Mouse (Mus musculus) limb, embryonic 12.5 days (tissue): ENCODE measurements around the gene Hist1h3c. TPM values are rescaled to one million over a fixed set of nuclear protein-coding genes. Genes with fewer than 3 reads are reported as not detected.
"Not testable (repeated sequence)": the region's sequence is repeated elsewhere in the genome, so short reads cannot be mapped to it uniquely, and the experiment has no call there.

ENCODE experiments used
- ATAC-seq: fragments of 200-750 bp; cut with Nextera tagmentation; 2 replicates; pipeline ENCODE4 v1.8.0; 2017; ENCODE audit warnings: low read depth, moderate TSS enrichment; ENCODE audit not compliant: insufficient number of reproducible peaks, insufficient read depth, low FRiP score, low TSS enrichment
- H3K27ac ChIP-seq: fragments of 300-500 bp; sonication (generic); 2 replicates; pipeline ENCODE4 v1.5.1; 2016; ENCODE audit warnings: mild to moderate bottlenecking, moderate library complexity
- H3K27me3 ChIP-seq: fragments of 300-500 bp; sonication (generic); 2 replicates; pipeline ENCODE4 v1.6.1; 2016; ENCODE audit warnings: mild to moderate bottlenecking, moderate library complexity
- H3K36me3 ChIP-seq: fragments of 300-500 bp; sonication (generic); 2 replicates; pipeline ENCODE4 v1.6.1; 2016; ENCODE audit warnings: mild to moderate bottlenecking, moderate library complexity
- H3K4me1 ChIP-seq: fragments of 300-500 bp; sonication (generic); replicated peaks from 2 replicates; pipeline ENCODE4 v1.6.1; 2016
- H3K4me2 ChIP-seq: fragments of 300-500 bp; sonication (generic); 2 replicates; pipeline ENCODE4 v1.6.1; 2016; ENCODE audit warnings: mild to moderate bottlenecking, moderate library complexity
- H3K4me3 ChIP-seq: fragments of 300-500 bp; sonication (generic); replicated peaks from 2 replicates; pipeline ENCODE4 v1.5.1; 2016; ENCODE audit warnings: mild to moderate bottlenecking
- H3K9ac ChIP-seq: fragments of 300-500 bp; sonication (generic); replicated peaks from 2 replicates; pipeline ENCODE4 v1.6.1; 2016; ENCODE audit warnings: mild to moderate bottlenecking, moderate library complexity
- H3K9me3 ChIP-seq: fragments of 300-500 bp; sonication (generic); 2 replicates; pipeline ENCODE4 v1.6.1; 2016; ENCODE audit warnings: mild to moderate bottlenecking, moderate library complexity
- WGBS: fragments of 180-500 bp; shearing (Covaris S2); methylation state at CpG from one replicate; pipeline ENCODE4 v1.1.7; 2016; 5-methylcytosine and 5-hydroxymethylcytosine counted together
- polyA plus RNA-seq: library from polyadenylated mRNA; unstranded; fragments of >200 nt; fragmentation: Nextera tagmentation; extraction: Ambion mirVana; gene quantifications from 2 replicates; pipeline ENCODE4 v1.2.1, GENCODE M21; 2016

Hist1h3c gene
- 20.7 and 22.1 TPM in 2 replicates for polyA plus RNA-seq

DNA sequence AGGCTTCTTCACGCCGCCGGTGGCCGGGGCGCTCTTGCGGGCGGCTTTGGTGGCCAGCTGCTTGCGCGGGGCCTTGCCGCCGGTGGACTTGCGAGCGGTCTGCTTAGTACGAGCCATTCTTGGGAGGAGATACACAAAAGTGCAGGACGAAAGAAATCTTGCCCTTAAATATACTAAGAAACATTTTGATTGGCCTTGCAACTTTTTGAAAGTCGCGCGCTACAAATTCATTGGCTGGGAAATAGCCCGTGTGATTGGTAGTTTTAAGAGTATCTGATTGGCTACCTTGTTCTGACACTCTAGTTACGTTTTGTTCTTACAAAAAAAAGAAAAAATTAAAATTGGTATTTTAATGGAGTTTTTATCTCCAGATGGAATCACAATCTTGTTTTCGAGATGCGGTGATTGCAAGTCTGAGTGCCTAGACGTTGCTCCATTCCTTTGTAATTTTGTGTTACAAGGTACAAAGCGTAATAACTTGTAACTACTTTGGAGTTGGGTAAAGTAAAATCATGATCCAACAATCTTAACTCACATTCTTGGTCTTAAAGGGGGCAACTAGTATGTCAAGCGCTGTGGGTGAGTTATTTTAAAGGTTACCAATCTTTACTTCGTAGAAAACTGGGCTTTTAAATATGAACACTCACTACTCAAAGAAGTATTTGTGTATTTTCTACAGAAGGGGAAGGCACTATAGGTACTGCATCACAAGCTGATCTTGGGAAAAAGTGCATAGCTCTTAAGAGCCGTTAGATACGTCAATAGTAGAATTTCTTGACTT lies at the start of gene Hist1h3c:
TSS of gene Hist1h3c (minus strand) at position 222 of the 781 bp plus-strand sequence.
- under 1% methylated on average over 26 of the region's 28 CpGs for WGBS
- peak within 1 kb of the TSS; percentile 69 for H3K9ac ChIP-seq
- no peaks in the 10 kb centered on the region for H3K9me3 ChIP-seq

DNA sequence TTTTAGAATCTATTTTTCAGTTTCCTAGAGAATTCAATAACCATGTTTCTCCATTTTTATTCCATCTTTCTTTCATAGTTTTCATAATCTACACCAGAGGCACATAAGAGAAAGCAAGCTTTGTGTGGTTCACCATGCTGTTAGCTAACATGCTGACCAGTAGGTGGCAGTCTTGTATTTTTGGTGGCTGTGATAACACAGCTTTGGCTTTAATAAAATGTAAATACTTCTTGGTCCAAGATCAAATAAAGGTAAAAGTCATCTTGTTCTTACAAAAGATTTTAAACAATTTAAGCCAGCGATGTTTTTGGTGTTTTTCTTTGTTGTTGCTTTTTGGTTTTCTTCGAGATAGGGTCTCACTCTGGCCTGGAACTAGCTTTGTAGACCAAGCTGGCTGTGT lies 47.1 kb upstream of the Hist1h3c start:
- Histone ChIP-seq H3K4me3 (no peak overlapping the region), H3K27me3 (no peaks in the 10 kb centered on the region), H3K4me1 (peaks cover 1% of the 10 kb centered on the region; the same call in 1 of the 2 replicates), H3K27ac (no peak overlapping the region), H3K36me3 (no peaks in the 10 kb centered on the region), H3K4me2 (no peak overlapping the region), H3K9me3 (no peaks in the 10 kb centered on the region), H3K9ac (no peak overlapping the region)
- no peak for ATAC-seq
- whole genome bisulfite sequencing = 42% methylated on average over 2 of the region's 2 CpGs

More for the DNA sequence above, at the start of gene Hist1h3c:
- Histone ChIP-seq H3K27me3 (no peaks in the 10 kb centered on the region), H3K4me1 (peaks cover 29% of the 10 kb centered on the region), H3K36me3 (no peaks in the 10 kb centered on the region), H3K27ac (peak within 1 kb of the TSS; percentile 99), H3K4me3 (peak within 1 kb of the TSS; percentile 43), H3K4me2 (peak within 1 kb of the TSS; percentile 66)
- ATAC-seq = peak; percentile 76

DNA sequence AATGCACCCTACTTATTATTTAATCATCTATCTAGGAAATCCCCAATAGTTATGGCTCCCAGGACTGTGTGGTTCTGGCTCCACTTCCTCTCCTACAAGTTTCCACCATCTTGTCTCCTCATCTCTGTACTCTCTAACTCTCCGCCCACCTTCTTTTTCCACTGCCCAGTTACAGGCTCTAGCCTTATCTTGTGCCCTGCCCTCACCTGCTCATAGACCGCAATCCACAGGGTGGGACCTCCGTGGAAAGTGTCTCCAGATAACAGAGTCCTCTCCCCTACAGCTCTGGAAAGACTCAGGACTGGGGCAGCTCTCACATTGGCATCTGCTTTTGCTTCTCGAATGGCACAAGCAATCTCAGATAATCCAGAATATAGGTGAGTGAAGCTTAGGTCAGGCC lies 33.6 kb upstream of the Hist1h3c start:
- Histone ChIP-seq H3K27me3 (no peaks in the 10 kb centered on the region), H3K4me2 (no peak overlapping the region), H3K4me1 (no peaks in the 10 kb centered on the region), H3K36me3 (no peaks in the 10 kb centered on the region), H3K27ac (no peak overlapping the region), H3K9ac (no peak overlapping the region), H3K9me3 (no peaks in the 10 kb centered on the region), H3K4me3 (no peak overlapping the region)
- WGBS = 85% methylated on average over 4 of the region's 4 CpGs
- no peak for ATAC-seq

- Histone ChIP-seq H3K36me3 (no peaks in the 10 kb centered on the region), H3K27ac (no peak overlapping the region), H3K4me3 (no peak overlapping the region), H3K9me3 (no peaks in the 10 kb centered on the region), H3K4me1 (no peaks in the 10 kb centered on the region), H3K9ac (no peak overlapping the region), H3K27me3 (no peaks in the 10 kb centered on the region), H3K4me2 (no peak overlapping the region)
- WGBS = 93% methylated on average over 7 of the region's 7 CpGs
- ATAC-seq = no peak
These were observed 32.9 kb upstream of the Hist1h3c start for GRCm38 (mm10) chr13:23778339-23778738.

DNA sequence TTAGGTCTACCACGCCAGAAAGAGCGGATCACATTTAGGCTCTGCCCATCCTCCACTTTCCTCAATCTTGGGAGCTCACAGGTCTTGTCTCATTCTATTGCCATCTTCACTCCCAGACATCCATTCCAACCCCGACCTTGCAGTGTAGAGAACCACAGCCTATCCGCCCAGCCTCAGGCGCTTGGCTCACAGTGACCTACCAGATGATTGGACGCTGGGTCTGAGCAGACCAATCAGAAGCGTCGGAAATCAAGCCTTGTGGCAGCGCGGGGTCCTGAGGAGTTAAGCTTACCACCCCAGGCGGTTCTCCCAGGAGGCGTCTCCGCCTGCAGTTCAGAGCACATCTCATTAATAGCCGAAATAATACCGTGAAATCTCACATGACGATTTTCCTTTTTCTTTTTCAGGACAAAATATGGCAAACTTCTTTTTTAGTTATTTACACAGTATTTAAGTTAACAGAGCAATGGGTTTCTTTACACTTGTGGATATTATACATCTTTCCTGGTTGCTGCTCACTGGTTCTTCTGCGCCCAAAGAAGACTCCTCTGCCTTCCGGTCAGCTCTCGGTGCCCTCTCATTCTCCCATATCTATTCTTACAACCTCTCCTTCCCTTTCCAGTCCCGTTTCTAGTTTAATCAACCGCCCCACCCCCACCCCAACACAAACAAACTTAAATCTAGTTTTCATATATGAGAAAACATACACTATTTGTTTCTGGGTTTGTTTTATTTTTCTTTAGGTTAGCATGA lies 27.3 kb upstream of the Hist1h3c start:
- 26% methylated on average over 21 of the region's 21 CpGs for WGBS
- H3K9ac ChIP-seq = no peak overlapping the region
- no peak overlapping the region for H3K27ac ChIP-seq
- H3K9me3 ChIP-seq = no peaks in the 10 kb centered on the region
- ATAC-seq = peak; percentile 80
- peaks cover 3% of the 10 kb centered on the region for H3K4me1 ChIP-seq
- no peak overlapping the region for H3K4me3 ChIP-seq
- H3K27me3 ChIP-seq = no peaks in the 10 kb centered on the region
- H3K36me3 ChIP-seq = no peaks in the 10 kb centered on the region
- peak overlapping the region; percentile 38 for H3K4me2 ChIP-seq

DNA sequence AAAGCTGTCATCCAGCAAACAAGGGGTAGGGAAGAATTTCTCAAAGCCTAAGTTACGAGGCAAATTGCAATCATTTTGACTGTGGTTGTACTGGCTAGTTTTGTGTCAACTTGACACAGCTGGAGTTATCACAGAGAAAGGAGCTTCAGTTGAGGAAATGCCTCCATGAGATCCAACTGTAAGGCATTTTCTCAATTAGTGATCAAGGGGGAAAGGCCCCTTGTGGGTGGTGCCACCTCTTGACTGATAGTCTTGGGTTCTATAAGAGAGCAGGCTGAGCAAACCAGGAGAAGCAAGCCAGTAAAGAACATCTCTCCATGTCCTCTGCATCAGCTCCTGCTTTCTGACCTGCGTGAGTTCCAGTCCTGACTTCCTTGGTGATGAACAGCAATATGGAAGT lies 24.2 kb upstream of the Hist1h3c start, which contains the start of gene Trim38:
TSS of gene Trim38 (plus strand) at position 301 of the 400 bp plus-strand sequence.
- H3K27ac ChIP-seq, H3K36me3 ChIP-seq, H3K4me1 ChIP-seq, ATAC-seq, H3K4me3 ChIP-seq, H3K27me3 ChIP-seq, H3K4me2 ChIP-seq, H3K9me3 ChIP-seq, H3K9ac ChIP-seq: not testable (repeated sequence)
- 88% methylated on average over 2 of the region's 2 CpGs for WGBS

DNA sequence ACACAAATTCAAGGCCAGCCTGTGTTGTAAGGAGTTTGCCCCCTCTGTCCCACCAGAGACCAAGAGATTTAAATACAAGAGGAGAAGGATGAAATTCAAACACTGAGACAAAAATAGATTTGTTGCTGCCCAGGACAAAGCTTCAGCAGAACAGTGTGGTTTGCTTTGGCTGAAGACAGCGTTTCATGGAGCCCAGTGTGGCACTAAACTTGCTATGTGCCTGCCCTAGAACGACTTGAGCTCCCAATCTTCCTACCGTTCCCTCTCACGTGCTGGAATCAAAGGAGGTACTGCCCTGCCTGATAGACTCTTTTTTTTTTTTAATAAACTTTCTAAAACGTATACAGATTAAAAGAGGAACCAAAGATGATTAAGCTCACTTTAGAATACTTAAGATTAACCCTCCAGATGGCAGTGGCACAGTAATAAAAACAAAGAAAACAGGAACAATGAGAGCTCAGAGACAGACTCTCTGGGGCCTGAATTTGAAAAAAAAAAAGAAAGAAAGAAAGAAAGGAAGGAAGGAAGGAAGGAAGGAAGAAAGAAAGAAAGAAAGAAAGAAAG lies 23.5 kb upstream of the Hist1h3c start:
- Histone ChIP-seq H3K4me3 (no peak overlapping the region), H3K27me3 (no peaks in the 10 kb centered on the region), H3K36me3 (no peaks in the 10 kb centered on the region), H3K4me2 (no peak overlapping the region), H3K9me3 (no peaks in the 10 kb centered on the region), H3K4me1 (peaks cover 14% of the 10 kb centered on the region), H3K9ac (no peak overlapping the region), H3K27ac (no peak overlapping the region)
- no peak for ATAC-seq
- 56% methylated on average over 5 of the region's 5 CpGs for WGBS

DNA sequence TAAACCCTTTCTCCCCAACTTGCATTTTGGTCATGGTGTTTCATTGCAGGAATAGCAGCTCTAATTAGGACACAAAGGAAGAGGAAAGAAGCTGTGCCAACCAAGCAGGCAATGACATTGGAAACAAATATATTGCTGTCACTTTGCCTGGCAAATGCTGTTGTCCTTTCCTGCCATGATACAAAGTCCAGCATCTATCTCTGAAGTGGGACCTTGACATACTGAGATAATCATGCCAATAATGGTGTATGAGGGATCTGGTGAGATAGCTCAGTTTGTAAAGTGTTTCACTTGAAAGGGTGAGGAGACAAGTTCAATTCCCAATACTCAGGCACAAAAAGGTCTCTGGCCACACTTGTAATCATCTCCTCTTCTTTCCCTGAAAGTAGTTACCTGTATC lies 21.4 kb upstream of the Hist1h3c start:
- no peak overlapping the region for H3K4me2 ChIP-seq

GRCm38 (mm10) chr13:23765172-23765513 lies 19.7 kb upstream of the Hist1h3c start:
- H3K4me1 ChIP-seq = peaks cover 20% of the 10 kb centered on the region
- 65% methylated on average over 1 of the region's 1 CpGs for WGBS
- H3K4me3 ChIP-seq = peak overlapping the region; percentile 48; the same call in 1 of the 2 replicates
- H3K4me2 ChIP-seq = peak overlapping the region; percentile 85; the same call in 1 of the 2 replicates
- no peaks in the 10 kb centered on the region for H3K36me3 ChIP-seq
- H3K9me3 ChIP-seq = no peaks in the 10 kb centered on the region
- H3K27ac ChIP-seq = peak overlapping the region; percentile 97; the same call in 1 of the 2 replicates
- ATAC-seq = no peak
- H3K9ac ChIP-seq = no peak overlapping the region
- no peaks in the 10 kb centered on the region for H3K27me3 ChIP-seq

More for the DNA sequence above, 21.4 kb upstream of the Hist1h3c start:
- Histone ChIP-seq H3K9ac (no peak overlapping the region), H3K27ac (no peak overlapping the region), H3K27me3 (no peaks in the 10 kb centered on the region), H3K36me3 (no peaks in the 10 kb centered on the region), H3K4me1 (peaks cover 16% of the 10 kb centered on the region), H3K4me3 (no peak overlapping the region), H3K9me3 (no peaks in the 10 kb centered on the region)
- ATAC-seq = no peak

DNA sequence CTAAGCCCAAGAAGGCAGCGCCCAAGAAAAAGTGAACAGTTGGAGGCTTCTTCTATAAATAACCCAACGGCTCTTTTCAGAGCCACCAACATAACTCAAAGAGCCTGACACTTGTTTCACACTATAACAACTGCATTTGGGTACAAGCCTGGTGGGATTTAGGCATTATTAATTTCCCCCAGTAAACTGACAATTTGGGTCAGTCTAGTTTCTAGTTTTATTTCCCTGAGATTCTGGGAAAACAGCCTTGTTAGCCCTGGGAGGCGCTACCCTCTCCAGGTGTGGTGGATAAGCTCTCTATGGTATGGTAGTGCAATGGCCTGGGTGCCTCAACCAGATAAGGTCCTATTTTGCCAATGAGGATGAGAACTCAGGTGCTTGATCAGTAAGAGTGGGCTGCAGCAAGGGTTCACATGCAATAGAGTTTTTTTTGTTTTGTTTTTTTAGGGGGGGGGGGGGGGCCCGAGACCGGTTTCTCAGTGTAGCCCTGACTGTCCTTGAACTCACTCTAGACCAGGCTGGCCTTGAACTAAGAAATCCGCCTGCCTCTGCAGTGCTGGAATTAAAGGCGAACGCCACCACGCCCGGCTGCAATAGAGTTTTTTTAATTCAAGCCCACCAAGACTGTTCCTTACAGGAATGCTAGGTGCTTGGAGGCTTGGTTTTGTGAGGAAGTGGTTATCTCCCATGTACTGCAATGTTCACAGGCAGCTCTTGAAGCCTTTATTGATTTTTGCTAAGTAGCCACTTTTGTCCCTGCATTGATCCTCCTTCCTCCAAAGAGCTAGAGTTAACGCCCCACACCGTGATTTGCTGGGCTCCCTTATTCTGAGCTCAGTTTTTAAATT lies 19.1 kb upstream of the Hist1h3c start:
- Histone ChIP-seq H3K36me3 (no peaks in the 10 kb centered on the region), H3K4me3 (peak overlapping the region; percentile 48), H3K9me3 (no peaks in the 10 kb centered on the region), H3K27me3 (no peaks in the 10 kb centered on the region), H3K4me2 (peak overlapping the region; percentile 85), H3K27ac (peak overlapping the region; percentile 97), H3K4me1 (peaks cover 25% of the 10 kb centered on the region), H3K9ac (peak overlapping the region; percentile 79)
- ATAC-seq = no peak
- 33% methylated on average over 11 of the region's 12 CpGs for WGBS
